Mouse (Mus musculus) Patski (cell line): ENCODE measurements around the gene Cwh43. TPM values are rescaled to one million over a fixed set of nuclear protein-coding genes. Genes with fewer than 3 reads are reported as not detected.

ENCODE experiments used
- ATAC-seq: fragments of 100-300 bp; one replicate; pipeline ENCODE4 v1.8.0; 2021
- CTCF ChIA-PET: fragments of 350-600 bp; sonication (Branson Sonifier 250); formaldehyde crosslinking; loops from one replicate; lab custom pipeline; 2022; ENCODE audit warnings: inconsistent platforms; lab: Charles Lee
- POLR2A ChIA-PET: fragments of 350-600 bp; sonication (Branson Sonifier 250); formaldehyde crosslinking; loops from one replicate; lab custom pipeline; 2022; ENCODE audit warnings: antibody characterized with exemption, inconsistent platforms; lab: Charles Lee
- DNase-seq: peaks from one replicate; pipeline ENCODE4 v3.0.0-alpha.2; 2011; ENCODE audit warnings: low read depth, low spot score
- H3K27me3 ChIP-seq: fragments of 371-371 bp; one replicate; pipeline ENCODE4 v1.5.1; 2021
- CTCF ChIP-seq: fragments of 100-300 bp; IDR thresholded peaks from one replicate; pipeline ENCODE4 v1.5.1; 2021
- in situ Hi-C: fragments of 300-500 bp; cut with MboI; formaldehyde crosslinking; loops from 3 replicates; pipeline ENCODE4 v1.11.1; 2018; ENCODE audit warnings: low pct_unique_long_range_greater_than_20kb, mixed read lengths
- polyA plus RNA-seq: library from polyadenylated mRNA; unstranded; gene quantifications from one replicate; pipeline ENCODE4 v1.2.3, GENCODE M21; 2021

Cwh43 gene
- polyA plus RNA-seq, 1 experiment from 2014 or later, result not detected

GRCm38 (mm10) chr5:73491074-73491836 lies 85.4 kb downstream of the Cwh43 start:
- DNase-seq (no peak), ATAC-seq (no peak)
- ChIA-PET POLR2A (interaction anchor here (0.7 to 1.3 kb wide), 3 partner anchors 16 to 27 kb away, joined by 3 to 4 read pairs (median 3); no protein-coding TSS in a partner anchor), CTCF (interaction anchor here (0.8 kb wide), 1 partner anchor 49 kb away, joined by 4 read pairs; no protein-coding TSS in a partner anchor)
- H3K27me3 ChIP-seq, result no peaks in the 10 kb centered on the region
- TF ChIP-seq CTCF, result no peak
- in situ Hi-C loops, result no loop called here

- ATAC-seq (peak; percentile 51), DNase-seq (no peak)
- H3K27me3 ChIP-seq, result no peaks in the 10 kb centered on the region
- no peak for TF ChIP-seq CTCF
- CTCF ChIA-PET, result interaction anchor here (0.9 kb wide), 1 partner anchor 10 kb away, joined by 3 read pairs; no protein-coding TSS in a partner anchor
- in situ Hi-C loops, result no loop called here
- POLR2A ChIA-PET, result no interaction called here
These were observed 86.2 kb downstream of the Cwh43 start for GRCm38 (mm10) chr5:73491837-73492720.

GRCm38 (mm10) chr5:73497401-73497800 lies 91.5 kb downstream of the Cwh43 start:
- DNase-seq, result no peak
- no peak for TF ChIP-seq CTCF
- H3K27me3 ChIP-seq, result no peaks in the 10 kb centered on the region
- CTCF ChIA-PET, result interaction anchor here (1.4 to 1.7 kb wide), 2 partner anchors 13 to 43 kb away, joined by 4 to 6 read pairs; no protein-coding TSS in a partner anchor
- POLR2A ChIA-PET, result no interaction called here
- in situ Hi-C loops, result no loop called here
- ATAC-seq, result no peak

- CTCF ChIA-PET, result interaction anchor here (1.7 kb wide), 1 partner anchor 12 kb away, joined by 6 read pairs; no protein-coding TSS in a partner anchor
- DNase-seq (no peak), ATAC-seq (no peak)
- no peaks in the 10 kb centered on the region for H3K27me3 ChIP-seq
- POLR2A ChIA-PET, result no interaction called here
- TF ChIP-seq CTCF, result no peak
- in situ Hi-C loops, result no loop called here
These were observed 92.7 kb downstream of the Cwh43 start for GRCm38 (mm10) chr5:73498559-73498958.

GRCm38 (mm10) chr5:73500867-73501440 lies 95.1 kb downstream of the Cwh43 start:
- ChIA-PET CTCF (interaction anchor here (1.4 to 3.2 kb wide), 2 partner anchors 11 to 12 kb away, joined by 3 to 14 read pairs; no protein-coding TSS in a partner anchor), POLR2A (no interaction called here)
- DNase-seq (no peak), ATAC-seq (no peak)
- in situ Hi-C loops, result no loop called here
- H3K27me3 ChIP-seq, result no peaks in the 10 kb centered on the region
- TF ChIP-seq CTCF, result no peak

- ChIA-PET POLR2A (interaction anchor here (0.6 to 0.9 kb wide), 3 partner anchors 9 to 290 kb away, joined by 3 read pairs; no protein-coding TSS in a partner anchor), CTCF (interaction anchor here (0.7 to 3.2 kb wide), 3 partner anchors 9 to 11 kb away, joined by 3 to 14 read pairs (median 3); no protein-coding TSS in a partner anchor)
- no peak for ATAC-seq
- no peak for TF ChIP-seq CTCF
- in situ Hi-C loops, result no loop called here
- H3K27me3 ChIP-seq, result no peaks in the 10 kb centered on the region
- no peak for DNase-seq
These were observed 96.5 kb downstream of the Cwh43 start for GRCm38 (mm10) chr5:73502422-73502821.

Other genes starting within 250 kb of the Cwh43 start
- 30.8 TPM for gene Fryl, start 149.5 kb upstream of the Cwh43 start, polyA plus RNA-seq
- 290 TPM for gene Ociad1, start 113.3 kb upstream of the Cwh43 start, polyA plus RNA-seq
- gene Ociad2, start 65.0 kb upstream of the Cwh43 start, polyA plus RNA-seq, result 46.1 TPM
- 40.2 TPM for gene Dcun1d4, start 74.9 kb downstream of the Cwh43 start, polyA plus RNA-seq
- not detected for gene Lrrc66, start 226.5 kb downstream of the Cwh43 start, polyA plus RNA-seq
- gene Sgcb, start 241.7 kb downstream of the Cwh43 start, polyA plus RNA-seq, result 24.1 TPM
- not detected for gene Spata18, start 245.3 kb downstream of the Cwh43 start, polyA plus RNA-seq